Mouse (Mus musculus): ENCODE data around the gene Ugt1a2. TPM values are rescaled to one million over a fixed set of nuclear protein-coding genes. Genes with fewer than 3 reads are reported as not detected.

Ugt1a2 gene
- total and polyA plus RNA-seq, 2 experiments from 2014 or later = not detected

- no peak overlapping the region for H3K9ac ChIP-seq
- H3K4me1 ChIP-seq (ENCODE audit: insufficient read depth) = no peaks in the 10 kb centered on the region
- H3K4me3 ChIP-seq (ENCODE audit: low read depth, low read length) = no peak overlapping the region
- ATAC-seq = no peak
- H3K27ac ChIP-seq (ENCODE audit: low read depth, low read length) = no peak overlapping the region
- TF ChIP-seq CTCF (IDR thresholded peaks at IDR 0.05; ENCODE audit: low read depth) = no peak
- no peaks in the 10 kb centered on the region for H3K36me3 ChIP-seq (ENCODE audit: insufficient read depth)
- WGBS = 70% methylated on average over 14 of the region's 14 CpGs
- H3K4me2 ChIP-seq (ENCODE audit: low read depth) = no peak overlapping the region
- DNase-seq = no peak
- H3K9me3 ChIP-seq (ENCODE audit: low read length) = peaks cover 98% of the 10 kb centered on the region
- H3K27me3 ChIP-seq (ENCODE audit: insufficient read depth, low read length) = no peaks in the 10 kb centered on the region
Measured at GRCm38 (mm10) chr1:88233421-88234247, 33.2 kb downstream of the Ugt1a2 start.

- Histone ChIP-seq H3K4me3 (ENCODE audit: low read depth, low read length) (no peak overlapping the region), H3K27ac (ENCODE audit: low read depth, low read length) (no peak overlapping the region), H3K36me3 (ENCODE audit: insufficient read depth) (no peaks in the 10 kb centered on the region), H3K9me3 (ENCODE audit: low read length) (peaks cover 98% of the 10 kb centered on the region), H3K4me1 (ENCODE audit: insufficient read depth) (no peaks in the 10 kb centered on the region), H3K27me3 (ENCODE audit: insufficient read depth, low read length) (no peaks in the 10 kb centered on the region), H3K4me2 (ENCODE audit: low read depth) (no peak overlapping the region), H3K9ac (no peak overlapping the region)
- ATAC-seq (no peak), DNase-seq (no peak)
- no peak for TF ChIP-seq CTCF (IDR thresholded peaks at IDR 0.05; ENCODE audit: low read depth)
- WGBS = 64% methylated on average over 4 of the region's 4 CpGs
Measured at GRCm38 (mm10) chr1:88234248-88234610, 33.8 kb downstream of the Ugt1a2 start.

GRCm38 (mm10) chr1:88234646-88235045 is 34.2 kb downstream of the Ugt1a2 start:
- Histone ChIP-seq H3K9me3 (ENCODE audit: low read length) (peaks cover 98% of the 10 kb centered on the region), H3K27ac (ENCODE audit: low read depth, low read length) (no peak overlapping the region), H3K4me2 (ENCODE audit: low read depth) (no peak overlapping the region), H3K4me1 (ENCODE audit: insufficient read depth) (no peaks in the 10 kb centered on the region), H3K9ac (no peak overlapping the region), H3K4me3 (ENCODE audit: low read depth, low read length) (no peak overlapping the region), H3K36me3 (ENCODE audit: insufficient read depth) (no peaks in the 10 kb centered on the region), H3K27me3 (ENCODE audit: insufficient read depth, low read length) (no peaks in the 10 kb centered on the region)
- no peak for DNase-seq
- TF ChIP-seq CTCF (IDR thresholded peaks at IDR 0.05; ENCODE audit: low read depth) = no peak
- no peak for ATAC-seq
- WGBS = 48% methylated on average over 5 of the region's 5 CpGs

GRCm38 (mm10) chr1:88235046-88235893 is 34.9 kb downstream of the Ugt1a2 start:
- Histone ChIP-seq H3K4me3 (ENCODE audit: low read depth, low read length) (no peak overlapping the region), H3K9ac (no peak overlapping the region), H3K36me3 (ENCODE audit: insufficient read depth) (no peaks in the 10 kb centered on the region), H3K27me3 (ENCODE audit: insufficient read depth, low read length) (no peaks in the 10 kb centered on the region), H3K27ac (ENCODE audit: low read depth, low read length) (no peak overlapping the region), H3K4me1 (ENCODE audit: insufficient read depth) (no peaks in the 10 kb centered on the region), H3K9me3 (ENCODE audit: low read length) (peaks cover 98% of the 10 kb centered on the region), H3K4me2 (ENCODE audit: low read depth) (no peak overlapping the region)
- DNase-seq (no peak), ATAC-seq (no peak)
- no peak for TF ChIP-seq CTCF (IDR thresholded peaks at IDR 0.05; ENCODE audit: low read depth)
- 64% methylated on average over 11 of the region's 11 CpGs for WGBS

GRCm38 (mm10) chr1:88235894-88236415 is 35.6 kb downstream of the Ugt1a2 start:
- H3K9ac ChIP-seq = no peak overlapping the region
- H3K4me2 ChIP-seq (ENCODE audit: low read depth) = no peak overlapping the region
- ATAC-seq = no peak
- H3K27me3 ChIP-seq (ENCODE audit: insufficient read depth, low read length) = no peaks in the 10 kb centered on the region
- H3K9me3 ChIP-seq (ENCODE audit: low read length) = peaks cover 98% of the 10 kb centered on the region
- TF ChIP-seq CTCF (IDR thresholded peaks at IDR 0.05; ENCODE audit: low read depth) = no peak
- no peaks in the 10 kb centered on the region for H3K36me3 ChIP-seq (ENCODE audit: insufficient read depth)
- WGBS = 60% methylated on average over 4 of the region's 4 CpGs
- H3K4me1 ChIP-seq (ENCODE audit: insufficient read depth) = no peaks in the 10 kb centered on the region
- H3K27ac ChIP-seq (ENCODE audit: low read depth, low read length) = no peak overlapping the region
- no peak overlapping the region for H3K4me3 ChIP-seq (ENCODE audit: low read depth, low read length)
- no peak for DNase-seq

- Histone ChIP-seq H3K9me3 (ENCODE audit: low read length) (peaks cover 98% of the 10 kb centered on the region), H3K27ac (ENCODE audit: low read depth, low read length) (no peak overlapping the region), H3K9ac (no peak overlapping the region), H3K4me1 (ENCODE audit: insufficient read depth) (no peaks in the 10 kb centered on the region), H3K4me2 (ENCODE audit: low read depth) (no peak overlapping the region), H3K36me3 (ENCODE audit: insufficient read depth) (no peaks in the 10 kb centered on the region), H3K4me3 (ENCODE audit: low read depth, low read length) (no peak overlapping the region), H3K27me3 (ENCODE audit: insufficient read depth, low read length) (no peaks in the 10 kb centered on the region)
- TF ChIP-seq CTCF (IDR thresholded peaks at IDR 0.05; ENCODE audit: low read depth) = no peak
- WGBS = 79% methylated on average over 5 of the region's 5 CpGs
- DNase-seq (no peak), ATAC-seq (no peak)
Measured at GRCm38 (mm10) chr1:88237311-88237710, 36.9 kb downstream of the Ugt1a2 start.

GRCm38 (mm10) chr1:88238771-88239170 is 38.4 kb downstream of the Ugt1a2 start:
- no peak for TF ChIP-seq CTCF (IDR thresholded peaks at IDR 0.05; ENCODE audit: low read depth)
- no peak overlapping the region for H3K27ac ChIP-seq (ENCODE audit: low read depth, low read length)
- 81% methylated on average over 6 of the region's 6 CpGs for WGBS
- no peak for ATAC-seq
- no peaks in the 10 kb centered on the region for H3K36me3 ChIP-seq (ENCODE audit: insufficient read depth)
- DNase-seq = no peak
- no peak overlapping the region for H3K4me3 ChIP-seq (ENCODE audit: low read depth, low read length)
- H3K9ac ChIP-seq = no peak overlapping the region
- H3K4me2 ChIP-seq (ENCODE audit: low read depth) = no peak overlapping the region
- H3K27me3 ChIP-seq (ENCODE audit: insufficient read depth, low read length) = no peaks in the 10 kb centered on the region
- H3K4me1 ChIP-seq (ENCODE audit: insufficient read depth) = no peaks in the 10 kb centered on the region
- H3K9me3 ChIP-seq (ENCODE audit: low read length) = peaks cover 97% of the 10 kb centered on the region

All from forebrain, postnatal 0 days (tissue).